Mouse (Mus musculus): ENCODE results near the gene Gm45618. TPM values are rescaled to one million over a fixed set of nuclear protein-coding genes. Genes with fewer than 3 reads are reported as not detected.
A peak's percentile ranks its signal among the peaks of the same experiment; 100 is the strongest.
"Not testable (repeated sequence)": the region's sequence is repeated elsewhere in the genome, so short reads cannot be mapped to it uniquely, and the experiment has no call there.

The Gm45618 gene
- total and polyA plus RNA-seq, 3 experiments = not detected

- H3K9me3 ChIP-seq (replicated peaks; ENCODE audit: insufficient read depth, low read length) = no peaks in the 10 kb centered on the region
- no peak overlapping the region for H3K9ac ChIP-seq (ENCODE audit: control insufficient read depth, low read depth, low read length, poor library complexity, severe bottlenecking)
- no peak overlapping the region for H3K27ac ChIP-seq (ENCODE audit: control insufficient read depth, low read depth, low read length)
- no peaks in the 10 kb centered on the region for H3K79me2 ChIP-seq (ENCODE audit: control insufficient read depth, insufficient read depth, low read length, poor library complexity)
- H3K4me3 ChIP-seq (ENCODE audit: control insufficient read depth in 1 of 2, insufficient read depth in 1 of 2, low read depth in 2 of 2, low read length in 2 of 2) = no peak overlapping the region
- H3K36me3 ChIP-seq (ENCODE audit: control insufficient read depth in 1 of 2, insufficient read depth in 2 of 2, low read length in 2 of 2) = no peaks in the 10 kb centered on the region
- no peak for TF ChIP-seq POLR2AphosphoS2 (IDR thresholded peaks at IDR 0.05; ENCODE audit: low read length)
- no peak for TF ChIP-seq NRF1 (IDR thresholded peaks at IDR 0.05; ENCODE audit: insufficient read depth, low read depth, low read length, poor library complexity, severe bottlenecking)
- TF ChIP-seq UBTF (IDR thresholded peaks at IDR 0.05; ENCODE audit: borderline replicate concordance, insufficient read depth, low read depth, low read length) = no peak
- no peak for TF ChIP-seq CTCF (IDR thresholded peaks at IDR 0.05 in 2 of 3, conservative IDR thresholded peaks at IDR 0.05 in 1 of 3; ENCODE audit: control insufficient read depth in 1 of 3, insufficient read depth in 1 of 3, low read depth in 2 of 3, low read length in 3 of 3, poor library complexity in 1 of 3, severe bottlenecking in 1 of 3)
- TF ChIP-seq POLR2A (IDR thresholded peaks at IDR 0.05; ENCODE audit: control insufficient read depth in 1 of 2, insufficient read depth in 1 of 2, low read depth in 1 of 2, low read length in 2 of 2, poor library complexity in 1 of 2) = no peak
- H3K4me1 ChIP-seq (ENCODE audit: control insufficient read depth in 1 of 2, insufficient read depth in 2 of 2, low read length in 2 of 2) = no peaks in the 10 kb centered on the region
- DNase-seq (ENCODE audit: low read depth, low spot score) = no peak
- peaks cover 0 to 2% of the 10 kb centered on the region in 2 experiments; a peak in 3 of 4 replicates for H3K27me3 ChIP-seq (ENCODE audit: control insufficient read depth in 1 of 2, insufficient read depth in 2 of 2, low read length in 2 of 2)
Measured at GRCm38 (mm10) chr7:142140696-142141095, 20.2 kb upstream of the Gm45618 start.

DNA sequence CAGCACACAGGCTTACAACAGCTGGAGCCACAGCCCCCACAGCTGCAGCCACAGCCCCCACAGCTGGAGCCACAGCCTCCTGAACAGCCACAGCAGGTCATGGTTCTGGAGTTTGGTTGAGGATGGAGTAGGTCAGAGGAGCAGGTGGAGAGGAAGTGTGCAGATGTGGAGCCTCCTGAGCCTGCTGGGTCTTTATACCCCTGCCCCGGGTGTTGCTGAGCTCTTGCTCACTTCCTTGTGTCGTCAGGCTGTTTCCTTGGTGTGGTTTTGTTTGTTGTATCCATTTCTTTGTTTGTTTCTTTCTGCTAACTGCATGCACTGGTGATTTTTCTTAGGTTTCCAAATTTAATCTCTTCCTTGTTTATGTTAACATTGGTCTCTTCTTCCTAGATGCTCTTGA is 15.4 kb upstream of the Gm45618 start, which contains the start of gene Gm39115:
TSS of gene Gm39115 (minus strand) at position 101 of the 400 bp plus-strand sequence.
- H3K27ac ChIP-seq (ENCODE audit: control insufficient read depth, low read depth, low read length); H3K9me3 ChIP-seq (replicated peaks; ENCODE audit: insufficient read depth, low read length); DNase-seq (ENCODE audit: low read depth, low spot score); H3K36me3 ChIP-seq (ENCODE audit: control insufficient read depth in 1 of 2, insufficient read depth in 2 of 2, low read length in 2 of 2); H3K27me3 ChIP-seq (ENCODE audit: control insufficient read depth in 1 of 2, insufficient read depth in 2 of 2, low read length in 2 of 2); H3K4me3 ChIP-seq (ENCODE audit: control insufficient read depth in 1 of 2, insufficient read depth in 1 of 2, low read depth in 2 of 2, low read length in 2 of 2); H3K4me1 ChIP-seq (ENCODE audit: control insufficient read depth in 1 of 2, insufficient read depth in 2 of 2, low read length in 2 of 2); H3K9ac ChIP-seq (ENCODE audit: control insufficient read depth, low read depth, low read length, poor library complexity, severe bottlenecking); H3K79me2 ChIP-seq (ENCODE audit: control insufficient read depth, insufficient read depth, low read length, poor library complexity): not testable (repeated sequence)

DNA sequence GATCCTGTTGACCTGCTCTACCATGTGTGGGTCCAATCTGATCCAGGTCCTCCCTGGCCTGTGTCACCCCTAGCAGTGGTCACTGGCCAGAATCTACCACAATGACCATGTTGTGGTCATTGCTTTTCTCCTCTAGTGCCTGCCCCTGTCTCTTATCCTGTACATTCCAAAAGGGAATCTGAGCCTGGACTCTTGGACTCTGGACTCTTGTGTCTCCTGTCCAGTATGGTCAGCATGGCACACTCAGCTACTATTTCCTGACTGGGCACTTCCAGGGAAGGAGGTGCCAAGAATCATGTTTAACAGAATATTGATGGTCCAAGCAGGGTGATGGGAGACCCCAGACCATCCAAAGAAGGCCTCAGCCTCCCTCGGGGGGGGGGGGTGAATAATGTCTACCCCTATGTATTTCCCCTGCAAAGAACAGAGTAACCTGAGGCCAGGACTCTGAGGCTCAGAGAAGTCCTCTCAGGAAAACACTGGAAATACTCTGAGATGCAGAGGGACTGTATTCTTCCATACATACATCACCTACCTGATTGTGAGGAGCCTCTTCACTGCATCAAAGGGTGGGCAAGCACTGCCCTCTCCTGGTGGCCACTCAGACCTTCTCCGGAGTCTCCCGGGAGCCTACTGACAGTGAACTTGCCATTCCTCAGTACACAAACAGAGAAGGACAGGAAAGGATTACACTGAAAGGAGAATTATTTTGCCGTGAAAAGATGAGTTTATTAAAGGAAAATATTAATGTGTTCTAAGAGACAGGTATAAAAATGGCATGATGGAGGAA is 13.9 kb upstream of the Gm45618 start:
- Histone ChIP-seq H3K27me3 (ENCODE audit: control insufficient read depth in 1 of 2, insufficient read depth in 2 of 2, low read length in 2 of 2) (peaks cover 0 to 2% of the 10 kb centered on the region in 2 experiments; a peak in 2 of 4 replicates), H3K4me3 (ENCODE audit: control insufficient read depth in 1 of 2, insufficient read depth in 1 of 2, low read depth in 2 of 2, low read length in 2 of 2) (no peak overlapping the region), H3K4me1 (ENCODE audit: control insufficient read depth in 1 of 2, insufficient read depth in 2 of 2, low read length in 2 of 2) (no peaks in the 10 kb centered on the region)

More for the DNA sequence above, 13.9 kb upstream of the Gm45618 start:
- H3K9ac ChIP-seq (ENCODE audit: control insufficient read depth, low read depth, low read length, poor library complexity, severe bottlenecking) = no peak overlapping the region
- DNase-seq (ENCODE audit: low read depth, low spot score) = no peak
- H3K27ac ChIP-seq (ENCODE audit: control insufficient read depth, low read depth, low read length) = no peak overlapping the region
- no peaks in the 10 kb centered on the region for H3K36me3 ChIP-seq (ENCODE audit: control insufficient read depth in 1 of 2, insufficient read depth in 2 of 2, low read length in 2 of 2)
- no peaks in the 10 kb centered on the region for H3K9me3 ChIP-seq (replicated peaks; ENCODE audit: insufficient read depth, low read length)
- no peaks in the 10 kb centered on the region for H3K79me2 ChIP-seq (ENCODE audit: control insufficient read depth, insufficient read depth, low read length, poor library complexity)
- peak in 2 of 3 experiments; percentile 31 to 44; a peak in 4 of 6 replicates for TF ChIP-seq CTCF (IDR thresholded peaks at IDR 0.05 in 2 of 3, conservative IDR thresholded peaks at IDR 0.05 in 1 of 3; ENCODE audit: control insufficient read depth in 1 of 3, insufficient read depth in 1 of 3, low read depth in 2 of 3, low read length in 3 of 3, poor library complexity in 1 of 3, severe bottlenecking in 1 of 3)
- TF ChIP-seq UBTF (IDR thresholded peaks at IDR 0.05; ENCODE audit: borderline replicate concordance, insufficient read depth, low read depth, low read length) = no peak
- peak; percentile 25 for TF ChIP-seq RAD21 (IDR thresholded peaks at IDR 0.05; ENCODE audit: low read depth, low read length)
- no peak for TF ChIP-seq KAT2A (conservative IDR thresholded peaks at IDR 0.05; ENCODE audit: low read depth, low read length)
- TF ChIP-seq USF2 (IDR thresholded peaks at IDR 0.05; ENCODE audit: borderline replicate concordance in 1 of 2, insufficient read depth in 1 of 2, low read depth in 1 of 2, low read length in 2 of 2) = no peak

Data from MEL (cell line).